Mouse (Mus musculus): Measurements from ENCODE around the gene Nup98.

Nup98 gene

DNA sequence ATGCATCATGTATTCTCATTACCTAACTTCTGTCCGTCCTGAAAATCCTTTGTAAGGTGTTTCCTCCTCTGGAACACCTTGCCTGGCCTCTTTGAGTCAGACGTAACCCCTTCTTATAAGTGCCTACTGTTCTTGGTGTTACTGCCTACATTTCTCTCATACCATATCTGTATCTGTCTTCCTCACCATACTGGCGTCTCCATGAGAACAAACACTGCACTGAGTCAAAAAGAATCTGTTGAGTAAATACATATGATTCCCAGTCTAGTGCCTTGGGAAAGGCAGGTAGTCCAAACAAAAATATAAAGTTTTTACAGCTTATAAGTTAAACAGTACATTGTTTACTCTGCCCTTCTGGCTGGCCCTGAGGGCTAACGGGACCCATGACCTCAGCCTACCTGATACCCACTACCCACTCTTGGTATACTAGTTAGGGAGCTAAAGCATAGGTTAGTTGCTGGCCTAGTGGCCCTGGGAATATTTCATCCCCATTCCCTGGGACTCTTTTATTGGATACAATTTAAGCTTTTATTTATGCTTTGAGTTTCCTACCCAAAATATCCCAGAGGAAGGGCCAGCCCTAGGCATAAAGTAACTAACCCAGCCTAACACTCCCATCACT is 18.2 kb upstream of the Nup98 start:
- DNase-seq = no peak

DNA sequence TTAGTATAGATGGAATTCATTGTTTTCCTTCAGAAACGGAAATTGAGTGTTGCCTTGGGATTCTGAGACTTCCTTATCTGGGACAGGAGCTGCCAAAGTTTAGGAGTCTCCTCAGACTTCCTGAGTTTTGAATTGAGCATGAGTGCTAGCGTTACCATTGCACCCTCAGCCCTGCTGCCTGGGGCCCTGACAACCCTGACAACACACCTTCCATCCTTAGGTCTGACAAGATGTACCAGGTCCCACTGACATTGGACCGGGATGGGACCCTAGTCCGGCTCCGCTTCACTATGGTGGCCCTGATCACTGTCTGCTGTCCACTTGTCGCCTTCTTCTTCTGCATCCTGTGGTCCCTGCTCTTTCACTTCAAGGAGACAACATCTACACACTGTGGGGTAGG is 16.1 kb upstream of the Nup98 start:
- DNase-seq = no peak

DNA sequence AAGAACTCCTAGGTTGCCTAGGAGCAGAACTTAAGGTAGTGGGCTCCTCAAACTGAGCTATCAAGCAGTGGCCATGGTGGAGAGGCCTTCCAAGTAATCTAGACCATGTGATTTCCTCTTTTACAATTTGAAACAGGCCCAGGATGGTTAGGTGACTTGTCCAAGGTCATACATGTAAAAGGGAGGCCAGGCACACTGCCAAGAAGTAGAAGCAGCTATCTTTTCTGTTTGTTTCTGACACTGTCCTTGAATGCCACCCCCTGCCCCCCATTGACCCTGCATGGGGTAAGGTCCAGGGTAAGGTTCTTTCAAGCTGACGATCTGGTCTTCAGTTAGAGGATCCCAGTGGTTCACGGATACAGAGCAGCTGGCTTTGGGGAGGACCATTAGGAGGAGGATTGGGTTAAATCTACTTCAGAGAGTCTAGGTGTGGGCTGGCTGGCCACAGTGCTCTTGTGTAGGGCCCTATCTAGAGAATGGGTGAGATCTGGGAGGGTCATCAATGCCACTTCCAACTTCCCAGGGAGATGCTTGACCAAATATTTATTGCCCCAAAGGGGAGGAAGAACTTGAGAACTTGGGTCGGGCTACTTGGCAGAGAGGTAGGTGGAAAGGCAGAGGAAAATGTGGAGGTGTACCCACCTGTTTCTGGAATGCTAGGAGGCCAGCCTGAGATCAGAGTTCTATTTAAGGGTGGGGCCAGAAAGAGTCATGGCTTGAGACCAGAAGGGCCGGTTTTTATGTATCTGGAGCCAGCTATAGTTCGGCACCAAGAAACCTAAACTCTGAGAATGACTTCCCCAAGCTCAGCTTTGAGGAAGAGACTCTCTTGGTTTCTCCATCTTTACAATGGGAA is 14.1 kb upstream of the Nup98 start:
- DNase-seq = no peak

DNA sequence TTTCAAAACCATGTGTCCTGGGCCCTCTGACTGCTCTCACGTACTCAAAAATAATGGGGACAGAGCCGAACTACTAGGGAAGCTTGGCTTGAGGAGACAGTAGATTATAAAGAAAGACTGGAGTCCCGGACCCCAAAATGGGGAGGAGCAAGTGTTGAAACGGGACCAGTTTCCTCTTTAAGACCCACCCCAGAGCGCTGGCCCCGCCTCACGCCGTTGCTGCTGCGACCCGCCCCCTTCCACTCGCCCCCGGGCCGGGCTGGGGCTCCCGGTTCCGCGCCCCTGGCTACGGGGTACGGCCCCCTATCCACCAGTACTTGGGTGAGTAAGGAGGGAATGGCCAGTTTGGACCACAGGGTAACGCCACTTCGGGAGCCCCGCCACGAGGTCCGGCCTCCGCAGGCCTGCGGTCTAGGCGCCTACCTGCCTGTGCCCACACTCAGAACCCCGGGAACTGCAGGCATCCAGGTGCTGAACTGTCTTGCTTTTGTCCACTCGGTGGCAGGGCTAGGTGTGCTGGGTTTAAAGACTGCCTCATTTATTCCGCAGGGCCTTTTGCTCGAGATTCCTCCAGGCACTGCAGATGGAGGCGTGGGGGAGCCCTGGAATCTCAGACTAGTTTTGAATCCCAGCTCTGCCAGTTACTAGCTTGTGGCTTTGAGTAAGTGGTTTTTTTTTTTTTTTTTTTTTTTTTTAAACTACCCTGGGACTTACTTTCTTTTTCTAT is 13.0 kb upstream of the Nup98 start:
- peak; percentile 68 for DNase-seq

DNA sequence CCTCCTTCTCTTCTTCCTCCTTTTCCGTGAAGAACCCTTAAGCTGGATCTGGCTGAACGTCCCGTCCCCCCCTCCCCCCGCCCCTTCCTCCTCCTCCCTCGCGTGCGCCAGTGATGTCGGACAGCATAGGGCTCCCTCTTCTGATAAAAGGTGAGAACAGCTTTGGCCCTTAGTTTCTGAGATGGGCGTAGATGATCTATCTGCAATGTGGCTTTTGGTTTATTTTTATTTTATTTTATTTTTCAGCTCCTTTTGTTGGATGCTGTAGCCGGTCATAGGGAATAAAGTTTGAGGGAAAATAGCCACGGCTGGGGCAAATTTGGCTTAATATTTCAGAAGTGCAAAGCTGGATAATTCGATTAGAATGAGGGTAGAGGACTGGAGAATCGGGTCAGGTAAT is 12.4 kb upstream of the Nup98 start:
- peak; percentile 52 to 57 for DNase-seq

DNA sequence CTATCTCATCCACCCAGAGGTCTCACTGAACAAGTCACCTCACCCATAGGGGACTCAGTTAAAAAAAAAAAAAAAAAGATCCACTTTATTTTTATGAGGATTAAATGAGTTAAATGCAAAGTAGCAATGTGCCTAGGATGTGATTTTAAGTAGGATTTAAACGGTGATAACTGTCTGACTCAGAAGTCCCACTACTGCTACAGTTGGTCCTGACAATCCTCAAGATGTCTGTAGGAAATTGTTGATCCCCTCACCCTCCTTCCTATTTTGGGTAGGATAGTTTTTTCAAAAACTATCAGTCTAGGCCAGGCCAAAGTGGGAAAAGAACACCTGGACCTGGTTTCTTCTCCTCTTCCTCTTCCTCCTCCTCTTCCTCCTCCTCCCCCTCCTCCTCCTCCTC is 11.9 kb upstream of the Nup98 start:
- no peak for DNase-seq

DNA sequence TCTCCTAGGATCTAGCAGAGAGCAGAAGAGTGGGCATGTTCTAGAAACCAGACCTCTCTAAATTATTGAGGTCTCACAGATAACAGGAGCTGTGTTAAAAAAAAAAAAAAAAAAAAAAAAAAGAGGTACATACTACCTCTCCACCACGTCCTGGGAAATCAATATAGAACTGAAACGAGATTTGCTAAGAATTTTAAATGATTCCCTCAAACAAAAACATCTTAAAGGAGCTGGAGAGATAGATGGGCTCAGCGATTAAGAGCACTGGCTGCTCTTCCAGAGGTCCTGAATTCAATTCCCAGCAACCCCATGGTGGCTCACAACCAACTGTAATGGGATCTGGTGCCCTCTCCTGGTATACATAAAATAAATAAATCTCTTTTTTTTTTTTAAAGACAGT is 1.1 kb upstream of the Nup98 start:
- DNase-seq = no peak

DNA sequence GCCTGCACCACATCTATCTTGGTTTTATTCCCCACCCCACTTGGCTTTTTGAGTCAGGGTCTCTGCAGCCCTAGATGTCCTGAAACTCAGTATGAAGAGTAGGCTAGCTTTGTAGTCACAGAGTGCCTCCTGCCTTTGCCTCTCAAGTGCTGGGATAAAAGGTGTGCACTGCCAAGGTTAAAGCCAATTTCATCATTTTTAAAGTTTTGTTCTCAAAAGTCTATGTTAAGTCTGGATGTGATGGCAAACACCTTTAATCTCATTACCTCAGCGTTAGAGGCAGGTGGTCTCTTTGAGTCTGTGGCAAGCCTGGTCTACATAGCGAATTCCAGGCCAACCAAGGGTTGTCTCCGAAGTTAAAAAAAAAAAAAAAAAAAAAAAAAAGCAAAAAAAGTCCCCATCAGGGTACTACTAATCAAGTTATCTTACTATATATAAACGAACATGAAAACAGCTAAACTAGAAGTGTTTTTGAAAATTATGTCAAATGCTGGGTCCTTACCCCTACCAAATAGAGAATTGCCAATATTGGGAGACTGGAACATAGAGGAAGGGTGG is 1.1 kb downstream of the Nup98 start:
- DNase-seq = no peak

DNA sequence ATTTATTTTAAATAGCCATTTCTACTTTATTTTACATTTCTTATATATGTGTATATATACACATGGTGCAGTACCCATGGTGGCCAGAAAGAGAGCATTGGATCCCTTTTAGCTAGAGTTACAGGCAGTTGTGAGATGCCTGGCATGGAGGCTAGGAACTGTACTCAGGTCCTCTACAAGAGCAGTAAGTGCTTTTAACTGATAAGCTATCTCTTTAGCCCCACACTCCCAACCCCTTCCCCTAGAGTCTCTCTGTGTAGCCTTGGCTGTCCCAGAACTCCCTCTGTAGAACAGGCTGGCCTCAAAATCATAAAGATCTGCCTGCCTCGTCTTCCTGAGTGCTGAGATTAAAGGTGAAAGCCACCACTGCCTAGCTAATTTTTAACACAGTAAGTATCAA is 4.3 kb downstream of the Nup98 start:
- no peak for DNase-seq

DNA sequence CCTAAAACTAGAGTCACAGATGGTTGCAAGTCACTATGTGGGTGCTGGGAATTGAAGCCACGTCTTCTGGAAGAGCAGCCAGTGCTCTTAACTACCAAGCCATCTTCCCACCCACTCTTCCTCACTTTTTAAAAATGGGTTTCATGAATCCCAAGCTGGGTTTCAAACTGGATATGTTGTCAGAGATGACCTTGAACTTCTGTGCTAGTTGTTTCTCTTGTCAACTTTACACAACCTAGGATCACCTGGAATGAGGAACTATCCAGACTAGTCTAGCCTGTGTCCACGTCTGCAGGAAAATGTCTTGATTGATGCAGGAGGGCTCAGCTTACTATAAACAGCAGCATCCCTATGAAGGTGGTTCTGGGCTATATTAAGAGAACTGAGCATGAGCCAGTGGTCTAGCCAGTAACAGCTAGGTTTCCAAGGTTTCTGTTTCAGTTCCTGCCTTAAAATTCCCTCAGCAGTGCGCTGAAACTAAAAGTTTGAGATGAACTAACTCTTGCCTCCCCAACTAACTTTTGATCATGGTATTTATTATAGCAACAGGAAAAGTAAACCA is 5.6 kb downstream of the Nup98 start:
- DNase-seq = no peak

DNA sequence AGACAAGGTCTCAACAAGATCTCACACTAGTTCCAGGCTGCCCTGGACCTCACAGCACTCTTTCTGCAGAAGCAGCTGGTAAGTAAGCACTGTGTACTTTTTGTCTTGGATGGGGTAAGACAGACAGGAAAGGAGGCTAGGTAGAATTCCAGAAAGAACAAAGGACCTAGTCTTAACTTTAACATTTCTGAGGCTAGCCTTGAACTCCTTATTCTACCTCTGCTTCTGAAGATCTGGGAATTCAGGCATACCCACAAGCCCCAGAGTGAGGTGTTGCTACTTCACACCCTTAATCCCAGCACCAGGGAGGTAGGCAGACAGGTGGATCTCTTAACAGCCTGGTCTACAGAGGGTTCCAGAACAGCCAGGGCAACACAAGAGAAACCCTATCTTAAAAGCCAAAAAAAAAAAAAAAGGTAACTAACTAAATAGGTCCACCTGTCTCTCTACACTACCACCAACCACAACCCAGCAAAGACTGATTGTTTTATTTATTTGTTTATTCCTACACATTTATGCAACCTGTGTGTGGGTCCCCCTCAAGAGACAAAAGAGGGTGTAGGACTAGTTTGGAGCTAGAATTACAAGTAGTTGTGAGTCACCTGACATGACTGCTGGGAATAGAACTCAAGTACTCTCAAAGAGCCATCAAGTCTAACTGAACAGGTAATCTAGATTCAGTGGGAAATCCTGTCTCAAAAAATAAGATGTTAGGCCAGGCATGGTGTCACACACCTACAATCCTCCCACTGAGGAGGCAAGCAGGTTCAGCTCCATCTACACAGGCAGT is 8.8 kb downstream of the Nup98 start:
- DNase-seq = no peak

DNA sequence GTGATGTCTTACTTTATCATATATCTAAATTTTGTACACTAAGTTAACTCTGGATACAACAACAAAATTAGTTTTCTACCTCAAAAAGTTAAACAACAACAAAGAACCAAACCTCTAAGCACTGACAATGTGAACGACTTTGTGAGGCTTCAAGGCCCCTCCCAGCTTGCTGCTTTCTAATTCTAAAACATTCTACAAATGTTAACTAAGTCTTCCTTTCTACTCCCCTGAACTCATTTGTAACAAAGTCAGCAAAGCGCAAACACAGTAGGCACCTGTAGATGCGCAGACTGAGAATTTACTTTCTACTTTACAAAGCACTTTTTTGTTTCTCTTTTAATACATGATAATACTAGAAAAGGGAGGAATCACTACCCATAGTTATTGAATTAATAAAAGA is 9.4 kb downstream of the Nup98 start:
- no peak for DNase-seq

DNA sequence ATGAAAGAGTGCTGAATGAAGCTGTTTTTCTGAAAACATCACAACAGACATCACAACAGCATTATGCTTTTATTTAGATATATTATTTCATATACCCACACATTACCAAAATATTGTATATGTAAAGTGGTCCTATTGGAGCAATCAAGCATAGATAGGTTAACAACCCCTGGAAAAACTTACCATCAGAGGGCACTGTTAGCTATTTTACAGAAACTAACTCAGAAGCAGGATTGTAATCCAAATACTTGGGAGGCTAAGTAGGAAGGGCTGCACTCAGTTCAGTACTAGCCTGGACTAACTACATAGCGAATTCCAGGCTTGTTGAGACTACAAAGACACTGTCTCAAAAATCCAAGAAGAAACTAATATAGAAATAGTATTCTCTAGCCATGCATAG is 17.6 kb downstream of the Nup98 start:
- DNase-seq = no peak

DNA sequence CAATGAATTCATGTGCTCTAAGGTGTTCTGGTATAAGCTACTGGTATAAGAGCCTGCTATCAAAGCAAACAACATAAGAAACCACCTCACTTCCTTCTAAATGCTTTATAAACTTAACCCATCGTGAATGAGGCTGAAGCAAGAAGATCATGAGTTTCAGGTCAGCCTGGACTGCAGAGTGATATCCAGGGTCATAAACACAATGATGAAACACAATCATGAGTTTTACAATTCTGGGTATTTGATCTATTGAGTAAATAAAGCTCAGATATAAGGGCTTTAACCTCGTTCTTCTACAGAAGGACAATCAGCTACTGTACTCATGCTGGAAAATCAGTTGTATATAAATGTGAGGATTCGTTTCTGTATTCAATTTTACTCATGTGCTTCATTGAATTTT is 26.1 kb downstream of the Nup98 start:
- DNase-seq = no peak

DNA sequence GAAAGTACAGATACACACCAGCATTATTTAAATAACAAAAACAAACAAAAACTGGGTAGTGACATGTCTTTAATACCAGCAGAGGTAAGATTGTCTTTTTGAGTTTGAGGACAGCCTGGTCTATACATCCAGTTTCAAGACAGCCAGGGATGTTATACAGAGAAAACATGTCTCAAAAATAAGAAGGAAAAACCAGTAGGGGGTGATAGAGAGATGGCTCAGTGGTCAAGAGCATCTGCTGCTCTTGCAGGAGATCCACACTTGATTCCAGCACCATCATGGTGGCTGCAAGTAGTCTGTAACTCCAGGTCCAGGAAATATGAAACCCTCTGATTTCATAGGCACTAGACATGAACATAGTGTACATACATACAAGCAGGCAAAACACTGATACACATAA is 39.7 kb downstream of the Nup98 start:
- no peak for DNase-seq

DNA sequence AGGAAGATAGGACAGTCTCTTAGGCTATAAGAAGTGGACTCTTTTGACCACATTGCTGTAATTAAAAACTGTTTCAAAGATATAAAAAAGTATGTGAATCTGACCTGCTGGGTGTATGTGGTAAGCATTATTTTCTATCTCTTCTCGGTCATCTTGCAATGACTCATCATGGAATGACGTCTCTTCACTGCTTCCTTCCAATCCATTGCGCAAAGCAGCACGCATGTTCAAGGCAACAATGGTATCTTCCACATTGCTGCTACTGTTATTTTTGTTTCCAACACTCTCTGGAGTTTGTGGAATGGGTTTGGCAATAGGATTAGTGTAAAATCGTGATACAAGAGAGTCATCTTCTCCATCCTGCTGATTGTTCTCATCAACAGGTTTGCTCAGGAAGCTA is 56.3 kb downstream of the Nup98 start:
- no peak for DNase-seq

DNA sequence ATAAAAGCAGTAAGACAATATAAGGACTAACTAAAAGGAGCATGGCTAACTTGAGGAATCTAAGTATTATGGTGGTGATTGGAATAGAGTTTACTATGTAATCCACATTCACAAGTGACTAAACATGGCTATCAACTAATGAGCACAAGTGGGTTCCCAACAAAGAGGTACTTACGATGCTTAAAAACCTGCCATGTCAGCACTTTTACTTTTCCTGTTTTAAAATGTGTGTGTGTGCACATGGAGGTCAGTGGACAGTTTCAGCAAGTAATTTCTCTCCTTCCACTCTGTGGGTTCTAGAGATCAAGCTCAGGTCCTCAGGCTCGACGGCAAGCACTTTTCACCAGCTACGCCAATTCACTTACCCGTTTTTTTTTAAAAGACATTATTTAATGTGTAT is 72.1 kb downstream of the Nup98 start:
- no peak for DNase-seq

DNA sequence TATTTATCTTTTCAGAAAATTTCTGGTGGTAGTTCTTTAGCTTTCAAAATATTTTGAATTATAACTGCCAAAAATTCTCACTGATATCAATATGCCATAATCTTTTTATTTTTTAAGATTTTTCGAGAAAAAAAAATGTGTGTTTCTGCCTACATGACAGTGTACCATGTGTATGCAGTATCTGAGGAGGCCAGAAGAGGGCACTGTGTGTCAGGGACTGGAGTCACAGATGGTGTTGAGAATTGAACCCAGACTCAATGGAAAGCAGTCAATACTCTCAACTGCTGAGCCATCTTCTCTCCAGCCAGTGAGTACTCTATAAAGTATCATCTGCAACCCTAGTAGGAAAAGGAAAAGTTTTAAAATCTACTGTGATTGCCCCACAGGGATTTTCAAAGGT is 72.5 kb downstream of the Nup98 start:
- DNase-seq = peak; percentile 20 to 30

DNA sequence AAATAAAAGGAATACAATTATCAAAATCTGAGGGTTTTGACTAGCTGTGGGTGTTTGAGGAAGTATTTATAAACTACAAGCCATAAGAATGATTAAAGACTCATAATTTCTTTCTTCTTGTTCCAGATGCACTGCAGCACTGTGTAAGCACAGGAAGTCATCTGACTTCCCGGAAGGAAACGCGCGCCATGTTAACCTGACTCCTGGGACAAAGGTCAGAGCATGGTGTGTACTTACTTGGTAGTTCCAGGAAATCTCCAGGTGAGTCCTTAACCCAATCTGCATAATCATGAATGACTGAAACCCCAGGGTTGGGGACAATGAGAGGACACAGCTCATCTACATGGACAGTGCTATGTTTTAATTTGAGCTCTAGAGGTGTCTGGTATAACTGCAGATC is 77.6 kb downstream of the Nup98 start:
- DNase-seq = no peak

DNA sequence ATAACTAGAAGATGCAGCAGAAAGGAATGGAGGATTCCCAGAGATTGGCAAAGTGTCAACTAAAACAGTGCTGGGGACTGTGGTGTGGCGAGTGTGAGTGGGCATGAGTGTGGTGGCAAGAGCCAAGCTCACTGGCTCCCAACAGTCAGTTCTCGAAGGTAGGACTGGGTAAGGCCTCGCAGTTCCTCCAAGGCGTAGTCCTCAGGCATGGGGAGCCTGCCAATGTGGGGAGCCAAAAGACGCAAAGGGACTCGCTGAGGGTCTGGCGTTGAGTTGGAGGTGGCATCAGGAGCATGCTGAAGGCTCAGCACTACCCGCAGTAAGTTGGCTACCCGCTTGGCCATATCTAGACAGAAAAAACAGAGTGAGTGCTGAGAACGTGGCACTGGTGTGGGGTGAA is 89.7 kb downstream of the Nup98 start:
- no peak for DNase-seq

DNA sequence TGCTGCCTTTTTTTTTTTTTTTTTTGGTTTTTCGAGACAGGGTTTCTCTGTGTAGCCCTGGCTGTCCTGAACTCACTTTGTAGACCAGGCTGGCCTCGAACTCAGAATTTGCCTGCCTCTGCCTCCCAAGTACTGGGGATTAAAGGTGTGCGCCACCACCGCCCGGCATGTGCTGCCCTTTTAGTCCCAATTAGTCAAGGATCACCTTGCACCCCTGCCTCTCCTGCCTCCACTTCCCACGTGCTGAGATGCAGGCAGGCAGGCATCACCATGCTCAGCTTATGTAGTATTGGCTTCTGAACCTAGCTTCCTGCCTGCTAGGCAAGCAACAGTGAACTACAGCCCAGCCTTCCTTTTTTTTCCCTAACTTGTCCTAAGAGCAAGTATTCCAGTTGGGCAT is 92.6 kb downstream of the Nup98 start:
- no peak for DNase-seq

DNA sequence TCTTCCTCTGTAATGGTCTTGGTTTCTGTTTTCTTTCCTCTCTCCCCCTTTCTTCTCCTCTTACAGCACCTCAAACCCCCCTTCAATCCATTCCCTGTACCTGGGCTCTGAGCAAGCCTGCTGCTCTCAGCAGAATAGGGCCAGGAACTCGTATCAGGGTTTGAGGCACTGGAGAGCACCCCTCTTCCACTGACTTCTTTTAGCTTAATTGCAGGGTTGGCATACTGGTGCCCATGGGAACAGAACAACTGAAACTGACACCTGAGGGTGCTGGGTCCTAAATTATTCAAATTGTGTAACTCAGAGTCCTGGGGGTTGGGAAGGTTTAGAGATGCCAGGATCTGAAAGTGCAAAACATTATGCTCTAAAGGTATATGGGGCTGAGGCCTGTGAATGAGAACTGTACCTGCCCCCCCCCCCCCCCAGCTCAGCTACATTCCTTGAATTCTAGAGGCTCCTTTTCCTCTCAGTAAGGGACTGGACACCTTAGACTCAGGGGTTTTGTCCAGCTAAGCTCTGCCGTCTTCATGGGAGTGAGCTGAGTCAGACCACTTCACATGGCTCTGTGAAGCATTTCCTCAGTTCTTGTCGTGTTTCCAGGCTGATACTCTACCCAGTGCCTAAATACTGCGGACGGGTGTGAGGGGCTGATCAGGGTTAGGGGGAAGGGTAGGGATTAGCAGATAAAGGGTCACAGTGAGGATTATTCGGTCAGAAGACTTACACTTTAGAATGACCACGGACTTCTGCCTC is 93.2 kb downstream of the Nup98 start, which contains the start of gene Chrna10:
Chrna10 (minus strand) TSS at position 250 of the 753 bp plus-strand sequence.
- DNase-seq = no peak

Measured in cerebellum, adult 18-20 months (tissue).